Mouse (Mus musculus): ENCODE data around the gene D16Ertd472e. TPM values are rescaled to one million over a fixed set of nuclear protein-coding genes. Genes with fewer than 3 reads are reported as not detected.
"Not testable (repeated sequence)": the region's sequence is repeated elsewhere in the genome, so short reads cannot be mapped to it uniquely, and the experiment has no call there.

Gene D16Ertd472e
- polyA plus RNA-seq, 1 experiment from 2014 or later, result 11.3 TPM

- Histone ChIP-seq H3K4me2 (replicated peaks) (no peak overlapping the region), H3K27me3 (no peaks in the 10 kb centered on the region), H3K36me3 (no peaks in the 10 kb centered on the region), H3K4me1 (peaks cover 5% of the 10 kb centered on the region; the same call in 1 of the 2 replicates), H3K9ac (replicated peaks) (no peak overlapping the region), H3K27ac (replicated peaks) (no peak overlapping the region), H3K4me3 (no peak overlapping the region), H3K9me3 (no peaks in the 10 kb centered on the region)
- WGBS, result 17% methylated on average over 6 of the region's 6 CpGs
- ATAC-seq (replicated peaks), result no peak
These were observed 44.4 kb downstream of the D16Ertd472e start for GRCm38 (mm10) chr16:78531957-78532605.

- H3K9me3 ChIP-seq, result no peaks in the 10 kb centered on the region
- no peaks in the 10 kb centered on the region for H3K4me1 ChIP-seq
- H3K27ac ChIP-seq (replicated peaks), result no peak overlapping the region
- H3K4me2 ChIP-seq (replicated peaks), result no peak overlapping the region
- H3K36me3 ChIP-seq, result no peaks in the 10 kb centered on the region
- H3K27me3 ChIP-seq, result no peaks in the 10 kb centered on the region
- no peak for ATAC-seq (replicated peaks)
- WGBS, result 98% methylated on average over 4 of the region's 4 CpGs
- H3K9ac ChIP-seq (replicated peaks), result no peak overlapping the region
- no peak overlapping the region for H3K4me3 ChIP-seq
These were observed 53.5 kb downstream of the D16Ertd472e start for GRCm38 (mm10) chr16:78522974-78523373.

DNA sequence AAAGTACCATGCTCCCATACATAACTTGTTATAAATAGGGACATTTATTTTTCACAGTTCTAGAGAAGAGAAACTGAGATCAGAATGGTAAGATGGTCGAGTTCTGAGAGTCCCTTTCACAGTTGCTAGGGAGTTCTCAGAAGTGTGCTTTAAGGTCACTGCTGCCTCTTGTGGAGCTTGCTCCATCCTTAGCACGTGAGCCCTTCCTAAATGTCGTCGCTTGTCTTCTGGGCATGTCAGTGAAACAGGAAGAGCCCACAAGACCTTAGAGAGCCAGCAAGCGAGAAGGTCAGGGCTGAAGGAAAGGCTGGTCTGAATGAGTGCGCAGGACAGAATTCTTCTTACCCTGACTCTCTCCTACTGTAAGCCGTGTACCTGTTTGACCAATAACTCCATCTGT lies 57.8 kb downstream of the D16Ertd472e start:
- Histone ChIP-seq H3K9me3 (no peaks in the 10 kb centered on the region), H3K27me3 (no peaks in the 10 kb centered on the region), H3K27ac (replicated peaks) (no peak overlapping the region), H3K9ac (replicated peaks) (no peak overlapping the region), H3K4me3 (no peak overlapping the region), H3K4me1 (no peaks in the 10 kb centered on the region), H3K36me3 (no peaks in the 10 kb centered on the region), H3K4me2 (replicated peaks) (no peak overlapping the region)
- WGBS, result 85% methylated on average over 7 of the region's 7 CpGs
- no peak for ATAC-seq (replicated peaks)

DNA sequence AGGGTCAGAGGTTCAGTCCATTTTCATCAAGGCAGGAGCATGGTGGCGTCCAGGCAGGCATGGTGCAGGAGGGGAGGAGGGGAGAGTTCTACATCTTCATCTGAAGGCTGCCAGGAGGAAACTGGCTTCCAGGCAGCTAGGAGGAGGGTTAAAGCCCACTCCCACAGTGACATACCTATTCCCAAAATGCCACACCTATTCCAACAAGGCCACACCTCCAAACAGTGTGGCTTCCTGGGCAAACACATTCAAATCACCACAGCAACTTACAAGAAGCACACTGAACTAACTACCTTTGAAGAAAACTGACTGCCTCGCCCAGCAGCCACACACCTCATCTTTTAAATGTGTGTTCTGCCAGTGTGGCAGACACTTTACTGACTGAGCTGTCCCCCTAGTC lies 59.3 kb downstream of the D16Ertd472e start:
- no peaks in the 10 kb centered on the region for H3K9me3 ChIP-seq
- H3K9ac ChIP-seq (replicated peaks), result no peak overlapping the region
- 89% methylated on average over 2 of the region's 2 CpGs for WGBS
- H3K4me1 ChIP-seq, result no peaks in the 10 kb centered on the region
- no peak overlapping the region for H3K4me3 ChIP-seq
- H3K36me3 ChIP-seq, result no peaks in the 10 kb centered on the region
- no peak overlapping the region for H3K27ac ChIP-seq (replicated peaks)
- no peak overlapping the region for H3K4me2 ChIP-seq (replicated peaks)
- no peak for ATAC-seq (replicated peaks)
- no peaks in the 10 kb centered on the region for H3K27me3 ChIP-seq

GRCm38 (mm10) chr16:78511526-78511925 lies 65.0 kb downstream of the D16Ertd472e start:
- ATAC-seq (replicated peaks), result no peak
- Histone ChIP-seq H3K36me3 (no peaks in the 10 kb centered on the region), H3K27me3 (no peaks in the 10 kb centered on the region), H3K9ac (replicated peaks) (no peak overlapping the region), H3K4me3 (no peak overlapping the region), H3K4me2 (replicated peaks) (no peak overlapping the region), H3K4me1 (no peaks in the 10 kb centered on the region), H3K27ac (replicated peaks) (no peak overlapping the region), H3K9me3 (no peaks in the 10 kb centered on the region)
- 94% methylated on average over 8 of the region's 8 CpGs for WGBS

GRCm38 (mm10) chr16:78502492-78502891 lies 74.0 kb downstream of the D16Ertd472e start:
- no peak overlapping the region for H3K4me3 ChIP-seq
- no peak overlapping the region for H3K4me2 ChIP-seq (replicated peaks)
- H3K27ac ChIP-seq (replicated peaks), result no peak overlapping the region
- H3K27me3 ChIP-seq, result no peaks in the 10 kb centered on the region
- ATAC-seq (replicated peaks), result no peak
- H3K36me3 ChIP-seq, result no peaks in the 10 kb centered on the region
- H3K9ac ChIP-seq (replicated peaks), result no peak overlapping the region
- no peaks in the 10 kb centered on the region for H3K4me1 ChIP-seq
- no peaks in the 10 kb centered on the region for H3K9me3 ChIP-seq
- WGBS, result 92% methylated on average over 9 of the region's 9 CpGs

DNA sequence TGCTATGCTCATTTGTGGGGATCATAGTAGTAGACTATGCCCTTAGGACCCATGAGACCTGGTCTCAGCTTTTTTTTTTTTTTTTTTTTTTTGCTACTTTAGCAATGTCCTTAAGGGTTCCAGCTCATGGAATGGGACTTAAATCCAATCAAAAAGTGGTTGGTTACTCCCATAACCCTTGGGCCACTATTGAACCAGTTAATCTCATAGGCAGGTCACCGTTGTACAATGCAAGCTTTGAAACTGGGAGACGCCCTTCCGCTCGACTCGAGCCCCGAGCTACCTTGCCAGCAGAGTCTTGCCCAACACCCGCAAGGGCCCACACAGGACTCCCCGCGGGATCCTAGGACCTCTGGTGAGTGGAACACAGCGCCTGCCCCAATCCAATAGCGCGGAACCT lies 83.8 kb downstream of the D16Ertd472e start:
- not testable (repeated sequence) for H3K9ac ChIP-seq (replicated peaks); ATAC-seq (replicated peaks); H3K27me3 ChIP-seq; H3K9me3 ChIP-seq; H3K36me3 ChIP-seq; H3K4me2 ChIP-seq (replicated peaks); H3K27ac ChIP-seq (replicated peaks); H3K4me3 ChIP-seq
- H3K4me1 ChIP-seq, result peaks cover 11% of the 10 kb centered on the region
- 98% methylated on average over 12 of the region's 12 CpGs for WGBS

DNA sequence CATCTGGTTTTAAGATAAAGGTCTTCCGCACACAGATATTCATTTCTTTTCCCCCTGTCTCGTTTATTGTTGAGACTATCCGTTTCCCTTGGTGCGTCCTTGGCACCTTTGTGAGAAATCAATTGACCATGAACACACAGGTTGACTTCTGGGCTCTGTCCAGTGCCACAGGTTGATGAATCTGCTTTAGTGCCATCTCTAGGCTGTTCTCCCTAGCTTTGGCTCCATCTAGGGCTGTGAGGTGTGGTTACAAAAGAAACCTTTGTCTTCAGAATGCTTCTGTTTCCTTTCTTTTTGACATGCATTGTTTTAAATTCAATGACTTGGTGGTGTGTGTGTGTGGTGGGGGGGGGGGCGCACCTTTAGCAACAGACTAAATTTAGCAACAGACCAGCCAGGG lies 85.7 kb downstream of the D16Ertd472e start:
- no peak overlapping the region for H3K4me2 ChIP-seq (replicated peaks)
- no peak overlapping the region for H3K4me3 ChIP-seq
- WGBS, result 36% methylated on average over 5 of the region's 5 CpGs
- H3K27me3 ChIP-seq, result no peaks in the 10 kb centered on the region
- ATAC-seq (replicated peaks), result no peak
- H3K27ac ChIP-seq (replicated peaks), result no peak overlapping the region
- H3K9ac ChIP-seq (replicated peaks), result no peak overlapping the region
- H3K36me3 ChIP-seq, result no peaks in the 10 kb centered on the region
- H3K9me3 ChIP-seq, result no peaks in the 10 kb centered on the region
- peaks cover 11% of the 10 kb centered on the region for H3K4me1 ChIP-seq

Other genes with a start within 250 kb of the D16Ertd472e start
- 25.5 and 27.6 TPM in 2 replicates for gene Btg3, start 199.5 kb downstream of the D16Ertd472e start, polyA plus RNA-seq (2015; fragmentation: Nextera tagmentation; extraction: Ambion mirVana)

Data from forebrain, embryonic 15.5 days (tissue).